Mouse (Mus musculus) liver, embryonic 16.5 days (tissue): Measurements from ENCODE around the gene Mettl13. TPM values are rescaled to one million over a fixed set of nuclear protein-coding genes. Genes with fewer than 3 reads are reported as not detected.

Source experiments
- ATAC-seq: fragments of 200-750 bp; cut with Nextera tagmentation; 2 replicates; pipeline ENCODE4 v1.8.0; 2017; ENCODE audit warnings: low read depth, mild to moderate bottlenecking, moderate number of reproducible peaks, moderate library complexity
- H3K27ac ChIP-seq: fragments of 300-500 bp; sonication (generic); 2 replicates; pipeline ENCODE4 v1.5.1; 2014; ENCODE audit warnings: mild to moderate bottlenecking, low read length
- H3K27me3 ChIP-seq: fragments of 300-500 bp; sonication (generic); 2 replicates; pipeline ENCODE4 v1.6.1; 2014; ENCODE audit warnings: low read depth, low read length, mixed read lengths; ENCODE audit not compliant: control insufficient read depth, insufficient read depth
- H3K36me3 ChIP-seq: fragments of 300-500 bp; sonication (generic); 2 replicates; pipeline ENCODE4 v1.6.1; 2014; ENCODE audit warnings: mild to moderate bottlenecking; ENCODE audit not compliant: control insufficient read depth, insufficient read depth
- H3K4me1 ChIP-seq: fragments of 300-500 bp; sonication (generic); 2 replicates; pipeline ENCODE4 v1.6.1; 2014; ENCODE audit warnings: low read depth, low read length, mixed read lengths; ENCODE audit not compliant: control insufficient read depth
- H3K4me2 ChIP-seq: fragments of 300-500 bp; sonication (generic); 2 replicates; pipeline ENCODE4 v1.6.1; 2014; ENCODE audit warnings: low read depth, low read length, mixed read lengths
- H3K4me3 ChIP-seq: fragments of 300-500 bp; sonication (generic); 2 replicates; pipeline ENCODE4 v1.5.1; 2014; ENCODE audit warnings: low read depth, mild to moderate bottlenecking, low read length
- H3K9ac ChIP-seq: fragments of 300-500 bp; sonication (generic); 2 replicates; pipeline ENCODE4 v1.6.1; 2014; ENCODE audit warnings: low read depth, low read length
- H3K9me3 ChIP-seq: fragments of 300-500 bp; sonication (generic); replicated peaks from 2 replicates; pipeline ENCODE4 v1.6.1; 2016; ENCODE audit warnings: low read length; ENCODE audit not compliant: control insufficient read depth
- WGBS: fragments of 180-500 bp; shearing (Covaris S2); extraction: QIAGEN DNeasy Blood & Tissue Kit; methylation state at CpG from one replicate; pipeline ENCODE4 v1.1.7; 2014; ENCODE audit not compliant: insufficient replicate concordance; 5-methylcytosine and 5-hydroxymethylcytosine counted together
- polyA plus RNA-seq: library from polyadenylated mRNA; unstranded; fragments of >200 nt; fragmentation: Nextera tagmentation; extraction: Ambion mirVana; gene quantifications from 2 replicates; pipeline ENCODE4 v1.2.1, GENCODE M21; 2015

The Mettl13 gene
- polyA plus RNA-seq, 1 experiment from 2014 or later: 8.0 TPM

DNA sequence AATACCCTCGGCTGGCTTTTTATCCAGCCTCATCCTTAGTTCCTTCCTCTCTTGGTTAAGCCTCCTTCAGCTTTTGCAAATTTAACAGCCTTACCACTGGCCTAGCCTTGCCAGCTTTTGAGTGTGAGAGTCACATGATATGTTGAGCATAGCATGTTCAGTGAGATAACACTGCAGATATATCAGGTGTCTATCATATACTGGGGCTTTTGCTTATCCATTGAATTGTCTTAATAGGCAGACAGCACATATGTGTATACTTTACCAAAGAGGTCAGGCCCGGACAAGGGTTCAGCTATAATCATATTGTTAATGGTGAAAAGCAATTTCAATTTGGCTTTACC is 38.4 kb downstream of the Mettl13 start:
- Histone ChIP-seq H3K4me2 (no peak overlapping the region), H3K9ac (no peak overlapping the region), H3K27ac (no peak overlapping the region), H3K27me3 (no peaks in the 10 kb centered on the region), H3K4me3 (no peak overlapping the region), H3K4me1 (peaks cover 3% of the 10 kb centered on the region), H3K36me3 (no peaks in the 10 kb centered on the region), H3K9me3 (no peaks in the 10 kb centered on the region)
- 21% methylated on average over 2 of the region's 2 CpGs for WGBS
- ATAC-seq: peak; percentile 67

DNA sequence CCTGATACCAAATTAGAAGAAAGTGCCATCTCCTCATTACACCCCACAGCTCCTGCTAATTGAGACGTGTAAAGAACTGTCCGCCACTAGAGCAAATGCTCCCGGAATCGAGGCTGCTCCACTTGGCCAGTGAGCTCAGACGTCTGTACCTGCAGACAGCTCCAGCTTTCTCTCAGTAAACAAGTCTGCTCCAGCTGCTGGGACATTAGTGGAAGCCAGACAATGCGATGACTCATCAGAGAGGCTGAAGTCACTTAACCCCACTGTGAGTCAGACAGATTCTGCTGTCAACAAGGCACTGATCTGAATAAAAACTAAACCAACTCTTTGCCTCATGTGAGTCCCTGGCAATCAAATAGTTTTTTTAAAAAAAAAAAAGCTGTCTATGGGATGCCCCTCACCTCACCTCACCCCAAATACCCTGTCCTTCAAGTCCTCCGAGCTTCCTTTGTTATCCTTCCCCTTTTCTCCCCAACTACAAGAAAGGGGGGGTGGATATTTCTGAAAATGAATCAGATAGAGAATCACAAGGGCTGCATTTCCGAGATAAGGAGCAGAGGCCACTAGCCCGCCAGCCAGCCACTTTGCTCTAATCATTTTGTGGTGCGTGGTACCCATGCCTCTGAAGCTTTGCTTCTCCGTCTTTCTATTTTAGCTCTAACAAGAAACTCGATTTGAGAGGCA is 38.9 kb downstream of the Mettl13 start:
- ATAC-seq: peak; percentile 48
- Histone ChIP-seq H3K36me3 (no peaks in the 10 kb centered on the region), H3K27ac (no peak overlapping the region), H3K4me1 (peaks cover 3% of the 10 kb centered on the region), H3K4me2 (no peak overlapping the region), H3K27me3 (no peaks in the 10 kb centered on the region), H3K9me3 (no peaks in the 10 kb centered on the region), H3K9ac (no peak overlapping the region), H3K4me3 (no peak overlapping the region)
- 14% methylated on average over 12 of the region's 12 CpGs for WGBS

DNA sequence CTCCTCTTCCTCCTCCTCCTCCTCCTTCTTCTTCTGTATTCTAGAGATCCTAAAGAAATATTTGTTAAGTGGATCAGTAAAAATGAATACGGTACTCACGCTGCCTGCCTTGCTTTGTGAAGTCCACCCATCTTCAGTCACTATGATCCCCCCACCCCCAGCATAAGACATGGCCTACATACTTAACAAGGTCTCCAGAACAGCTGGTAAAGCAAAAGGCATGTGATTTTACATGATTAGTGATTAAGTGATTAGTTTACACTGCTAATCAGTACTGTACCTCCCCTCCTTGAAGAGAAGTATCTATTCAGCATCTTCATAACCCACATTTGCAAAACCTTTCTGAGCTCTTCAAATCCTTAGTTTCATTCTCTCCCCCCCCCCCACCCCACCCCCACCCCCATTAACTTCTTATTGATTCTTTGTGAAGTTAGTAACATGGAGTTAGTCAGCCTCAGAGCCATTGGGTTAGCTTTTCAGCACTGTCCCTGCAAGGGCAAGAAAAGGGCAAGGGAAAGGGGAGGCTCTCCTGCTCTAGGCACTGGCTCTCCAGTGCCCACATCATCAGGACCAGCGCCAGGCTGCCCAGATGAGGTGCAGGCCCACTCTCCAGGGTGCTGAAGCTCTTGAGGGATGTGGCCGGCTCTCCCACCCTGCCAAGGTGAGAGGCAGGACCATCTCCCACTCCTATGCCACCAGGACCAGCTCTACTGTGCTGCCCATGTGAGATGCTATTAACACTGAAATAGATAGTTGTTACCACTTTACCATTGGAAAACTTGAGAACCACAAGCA is 39.9 kb downstream of the Mettl13 start:
- no peak overlapping the region for H3K9ac ChIP-seq
- H3K4me1 ChIP-seq: peaks cover 3% of the 10 kb centered on the region
- H3K4me3 ChIP-seq: no peak overlapping the region
- WGBS: 52% methylated on average over 4 of the region's 4 CpGs
- no peaks in the 10 kb centered on the region for H3K27me3 ChIP-seq
- no peak for ATAC-seq
- H3K36me3 ChIP-seq: no peaks in the 10 kb centered on the region
- no peaks in the 10 kb centered on the region for H3K9me3 ChIP-seq
- H3K4me2 ChIP-seq: no peak overlapping the region
- H3K27ac ChIP-seq: no peak overlapping the region

DNA sequence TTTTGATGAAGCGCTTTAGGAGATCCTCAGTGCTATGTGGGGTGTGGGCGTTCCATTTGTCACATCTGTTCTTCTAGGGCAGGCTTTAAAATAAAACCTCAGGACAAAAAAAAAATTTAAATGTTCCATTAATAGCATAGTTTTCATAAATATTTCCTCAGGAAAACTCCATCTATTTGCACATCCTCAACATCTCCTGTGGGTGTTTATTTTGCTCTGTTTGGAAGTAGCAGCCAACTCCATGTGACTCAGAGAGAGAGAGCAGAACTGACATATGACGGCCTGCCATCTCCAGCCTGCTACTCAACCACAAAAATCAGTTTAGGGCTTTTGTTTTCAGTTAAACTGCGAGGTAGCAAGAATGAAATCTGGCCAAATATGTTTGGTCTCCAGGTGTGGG is 41.8 kb downstream of the Mettl13 start:
- ATAC-seq: no peak
- 55% methylated on average over 4 of the region's 4 CpGs for WGBS
- H3K36me3 ChIP-seq: no peaks in the 10 kb centered on the region
- no peak overlapping the region for H3K4me2 ChIP-seq
- H3K4me1 ChIP-seq: peaks cover 3% of the 10 kb centered on the region
- H3K4me3 ChIP-seq: no peak overlapping the region
- no peak overlapping the region for H3K9ac ChIP-seq
- H3K27me3 ChIP-seq: no peaks in the 10 kb centered on the region
- H3K27ac ChIP-seq: no peak overlapping the region
- H3K9me3 ChIP-seq: no peaks in the 10 kb centered on the region

DNA sequence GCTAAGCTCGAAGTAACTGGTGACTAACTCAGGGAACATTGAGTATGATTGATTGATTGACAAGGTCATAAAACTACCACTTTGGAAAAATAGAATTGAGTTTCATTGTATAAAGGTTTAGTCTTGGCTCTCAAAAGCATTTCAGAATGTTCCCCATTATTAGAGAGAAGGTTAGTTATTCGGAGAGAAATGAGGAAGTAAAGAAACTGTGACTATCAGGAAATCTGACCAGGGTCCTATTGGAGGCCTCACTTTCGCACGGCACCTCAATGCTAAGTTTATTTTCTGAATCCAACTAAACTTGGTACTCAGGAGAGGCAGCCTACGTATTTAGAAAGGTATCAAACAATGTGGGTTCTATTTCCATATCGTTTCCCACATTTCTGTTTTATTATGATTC is 42.7 kb downstream of the Mettl13 start:
- Histone ChIP-seq H3K4me3 (no peak overlapping the region), H3K36me3 (no peaks in the 10 kb centered on the region), H3K4me1 (peaks cover 3% of the 10 kb centered on the region), H3K9ac (no peak overlapping the region), H3K27ac (no peak overlapping the region), H3K27me3 (no peaks in the 10 kb centered on the region), H3K4me2 (no peak overlapping the region), H3K9me3 (no peaks in the 10 kb centered on the region)
- WGBS: 32% methylated on average over 6 of the region's 6 CpGs
- no peak for ATAC-seq

Other genes with a start within 250 kb of the Mettl13 start
- 1.5 TPM in 2 replicates for gene Dnm3, start 70.5 kb downstream of the Mettl13 start, polyA plus RNA-seq
- 12.7 and 16.2 TPM in 2 replicates for gene Vamp4, start 22.0 kb upstream of the Mettl13 start, polyA plus RNA-seq
- 0.07 TPM in 1 of 2 replicates, not detected in the other for gene Myoc, start 90.6 kb upstream of the Mettl13 start, polyA plus RNA-seq
- not detected in 2 replicates for gene Myocos, start 109.7 kb upstream of the Mettl13 start, polyA plus RNA-seq
- 28.2 and 33.8 TPM in 2 replicates for gene Prrc2c, start 192.0 kb upstream of the Mettl13 start, polyA plus RNA-seq